Comparison of ENCODE assay signal across 10 mouse cellular contexts in genomic region chr11:120283542-120283941, GRCm38 (mm10). TPM values are rescaled to one million over a fixed set of nuclear protein-coding genes. Genes with fewer than 3 reads are reported as not detected.
DNase-seq lines count a peak whose midpoint lies in the region; ATAC-seq and TF ChIP-seq lines count a peak whose summit lies in the region.
"Had no signal": no experiment of that assay in that cellular context is flagged by ENCODE, and none has a peak within 500 bp of the region (broad histone marks: within the 10 kb centered on the region; RNA-seq: fewer than 3 reads in every experiment).

No protein-coding gene starts in this region.

- no peak for TF ChIP-seq CTCF in gastrocnemius, adult 2 months (IDR thresholded peaks at IDR 0.05)
- no peak for TF ChIP-seq CTCF in heart, adult 2 months (IDR thresholded peaks at IDR 0.05)

- H3K27ac ChIP-seq in gastrocnemius, adult 2 months: peak overlapping the region; percentile 43; the same call in 1 of the 2 replicates
- H3K27ac ChIP-seq in heart, adult 2 months: peak overlapping the region; percentile 83
- H3K27ac ChIP-seq in lung, embryonic 16.5 days (ENCODE audit: low read length): peak overlapping the region; percentile 68

- no peak for DNase-seq in gastrocnemius, adult 2 months
- DNase-seq in gastrocnemius, adult 8-10 months (ENCODE audit: low spot score in 2 of 2): no peak
- peak; percentile 62 to 77 for DNase-seq in heart, adult 2 months
- peak; percentile 49 for DNase-seq in kidney, adult 18-20 months
- DNase-seq in natural killer cell, adult 2 months (ENCODE audit: low spot score in 2 of 2): no peak
- DNase-seq in left cerebral cortex, adult 18-20 months (ENCODE audit: low spot score in 2 of 2): no peak
- DNase-seq in spleen, adult 18-20 months: no peak
- DNase-seq: cerebellum, adult 2 months; left cerebral cortex, postnatal 4 days had no signal

- 35% methylated on average over 5 of the region's 5 CpGs for WGBS in heart, adult 2 months
- WGBS in lung, embryonic 16.5 days: 70% methylated on average over 5 of the region's 5 CpGs

- no peak overlapping the region for H3K9ac ChIP-seq in heart, adult 2 months (ENCODE audit: low read depth, low read length)
- H3K9ac ChIP-seq in lung, embryonic 16.5 days (ENCODE audit: low read length): no peak overlapping the region

- intact Hi-C loops in gastrocnemius, adult 2 months (cut with DNase I): no loop called here
- intact Hi-C loops in heart, adult 2 months (cut with DNase I): loop anchor here (1.0 to 2.0 kb wide), 2 partner anchors 22 to 45 kb away; no protein-coding TSS in a partner anchor

- TF ChIP-seq EP300 in heart, adult 2 months (IDR thresholded peaks at IDR 0.05; ENCODE audit: insufficient read depth, low read depth, low read length): peak; percentile 83

- H3K36me3 ChIP-seq in heart, adult 2 months (ENCODE audit: control insufficient read depth, insufficient read depth, low read length): no peaks in the 10 kb centered on the region
- H3K36me3 ChIP-seq in lung, embryonic 16.5 days (ENCODE audit: control insufficient read depth, insufficient read depth, low read length): peaks cover 40% of the 10 kb centered on the region

- no peak for TF ChIP-seq POLR2A in heart, adult 2 months (IDR thresholded peaks at IDR 0.05; ENCODE audit: insufficient read depth, low read depth, low read length)

- H3K9me3 ChIP-seq in lung, embryonic 16.5 days (ENCODE audit: control insufficient read depth, low read length): no peaks in the 10 kb centered on the region

- no peaks in the 10 kb centered on the region for H3K79me2 ChIP-seq in heart, adult 2 months (replicated peaks; ENCODE audit: control insufficient read depth, insufficient read depth, low read length)

- H3K27me3 ChIP-seq in heart, adult 2 months (ENCODE audit: control insufficient read depth, insufficient read depth, low read length): no peaks in the 10 kb centered on the region
- no peaks in the 10 kb centered on the region for H3K27me3 ChIP-seq in lung, embryonic 16.5 days (ENCODE audit: control insufficient read depth, insufficient read depth, low read depth, low read length)

- no peak overlapping the region for H3K4me3 ChIP-seq in gastrocnemius, adult 2 months
- no peak overlapping the region for H3K4me3 ChIP-seq in heart, adult 2 months
- H3K4me3 ChIP-seq in lung, embryonic 16.5 days (ENCODE audit: low read length): no peak overlapping the region

- ATAC-seq in lung, embryonic 16.5 days (ENCODE audit: low read depth): peak; percentile 46

- no peak overlapping the region for H3K4me2 ChIP-seq in lung, embryonic 16.5 days (ENCODE audit: low read depth, low read length)

- H3K4me1 ChIP-seq in heart, adult 2 months (ENCODE audit: control insufficient read depth, insufficient read depth, low read length): peaks cover 13% of the 10 kb centered on the region
- peaks cover 19% of the 10 kb centered on the region for H3K4me1 ChIP-seq in lung, embryonic 16.5 days (replicated peaks; ENCODE audit: control insufficient read depth, insufficient read depth, low read length)

RNA-seq across cellular contexts. Expression of gene Bahcc1, which starts 50.8 kb away (rescaled TPM):
- 1 to 10 TPM; 3.5 to 5.3 TPM for total RNA-seq in gastrocnemius, adult 2 months (2021)
- 1 to 10 TPM; 3.6 to 5.8 (median 4.7) TPM for total RNA-seq in gastrocnemius, adult 8-10 months (2022)
- total RNA-seq in heart, adult 2 months (2021): 1 to 10 TPM; 5.4 to 9.7 TPM
- 5.9 and 6.4 TPM in 2 replicates for polyA plus RNA-seq in heart, adult 2 months (2012; rRNA removed)
- 7.0 and 7.5 TPM in 2 replicates for polyA plus RNA-seq in lung, embryonic 16.5 days (2015; fragmentation: Nextera tagmentation; extraction: Ambion mirVana)
- total RNA-seq in left cerebral cortex, adult 18-20 months (2021): 10 to 100 TPM; 18.8 to 19.0 TPM

Comparison
In these comparisons a context has a peak if more than half of its experiments do, and no peak if none do; other contexts are left out.
1. DNase-seq: peak in heart, adult 2 months (2 of 2) and kidney, adult 18-20 months (single experiment); none in gastrocnemius, adult 2 months (single experiment), gastrocnemius, adult 8-10 months (0 of 2), natural killer cell, adult 2 months (0 of 2), left cerebral cortex, adult 18-20 months (0 of 2) and spleen, adult 18-20 months (0 of 2).
2. Peak in every context shown above with its lines, with median percentiles within 50 percentile points of each other: H3K27ac ChIP-seq.